Mouse (Mus musculus) ES-E14 (cell line): ENCODE data around the gene Plxdc1. TPM values are rescaled to one million over a fixed set of nuclear protein-coding genes. Genes with fewer than 3 reads are reported as not detected.
A peak's percentile ranks its signal among the peaks of the same experiment; 100 is the strongest.

ENCODE experiments used
- DNase-seq: peaks from one replicate; pipeline ENCODE4 v3.0.0-alpha.2; 2013; ENCODE audit warnings: low read depth, low spot score
- H3K27ac ChIP-seq: 2 replicates; pipeline ENCODE4 v1.5.1; 2012; ENCODE audit warnings: low read depth, mild to moderate bottlenecking, low read length, moderate library complexity, mixed read lengths; ENCODE audit not compliant: poor library complexity, insufficient read depth, severe bottlenecking
- H3K36me3 ChIP-seq: 2 replicates; pipeline ENCODE4 v1.6.1; 2012; ENCODE audit warnings: mild to moderate bottlenecking, low read length, moderate library complexity, mixed read lengths; ENCODE audit not compliant: control insufficient read depth, poor library complexity, insufficient read depth, severe bottlenecking
- H3K4me1 ChIP-seq, 2 experiments: fragments of 150-350 bp in 1 of 2; sonication (generic) in 1 of 2; 2 replicates each; pipeline ENCODE4 v1.6.1; 2012; ENCODE audit warnings: low read length in 2 of 2, mild to moderate bottlenecking in 1 of 2, mixed read lengths in 1 of 2; ENCODE audit not compliant: control insufficient read depth in 2 of 2, insufficient read depth in 2 of 2, poor library complexity in 1 of 2
- H3K4me3 ChIP-seq, 2 experiments: fragments of 150-350 bp in 1 of 2; sonication (generic) in 1 of 2; 2 replicates each; pipeline ENCODE4 v1.5.1; 2012; ENCODE audit warnings: low read length in 2 of 2, low read depth in 1 of 2, mild to moderate bottlenecking in 1 of 2, mixed read lengths in 1 of 2; ENCODE audit not compliant: insufficient read depth in 1 of 2, poor library complexity in 1 of 2, severe bottlenecking in 1 of 2
- H3K9ac ChIP-seq: 2 replicates; pipeline ENCODE4 v1.6.1; 2012; ENCODE audit warnings: low read depth, mild to moderate bottlenecking, low read length, mixed read lengths; ENCODE audit not compliant: poor library complexity, insufficient read depth, severe bottlenecking
- H3K9me3 ChIP-seq: fragments of 150-350 bp; sonication (generic); 2 replicates; pipeline ENCODE4 v1.6.1; 2012; ENCODE audit warnings: low read depth, mild to moderate bottlenecking, low read length; ENCODE audit not compliant: control insufficient read depth, insufficient read depth
- CHD2 ChIP-seq: IDR thresholded peaks from 2 replicates; pipeline ENCODE4 v1.6.1; 2014; ENCODE audit warnings: mild to moderate bottlenecking, low read depth, low read length, inconsistent platforms
- HCFC1 ChIP-seq: IDR thresholded peaks from 2 replicates; pipeline ENCODE4 v1.6.1; 2012; ENCODE audit warnings: low read length, inconsistent platforms, borderline replicate concordance; ENCODE audit not compliant: insufficient read depth
- MAFK ChIP-seq: IDR thresholded peaks from 2 replicates; pipeline ENCODE4 v1.6.1; 2014; ENCODE audit warnings: mild to moderate bottlenecking, low read depth, low read length, inconsistent platforms; ENCODE audit not compliant: insufficient read depth
- ZC3H11A ChIP-seq: IDR thresholded peaks from 2 replicates; pipeline ENCODE4 v1.6.1; 2012; ENCODE audit warnings: low read depth, mild to moderate bottlenecking, inconsistent platforms, low read length, borderline replicate concordance
- ZNF384 ChIP-seq: IDR thresholded peaks from 2 replicates; pipeline ENCODE4 v1.6.1; 2012; ENCODE audit warnings: low read depth, low read length, inconsistent platforms
- in situ Hi-C, 2 experiments: fragments of 600-800 bp; cut with MboI; formaldehyde crosslinking; loops; one replicate each; pipeline ENCODE4 v1.15.1; 2025; ENCODE audit warnings: low sequenced_read_pairs in 2 of 2, inconsistent platforms in 1 of 2; ENCODE audit not compliant: unreplicated experiment in 2 of 2
- total RNA-seq: library from RNA; depleted of rRNA; stranded (reverse); fragments of 300-350 nt; gene quantifications from 2 replicates; pipeline ENCODE4 v1.2.3, GENCODE M21; 2012

Plxdc1 gene
- total RNA-seq, 1 experiment, result 2.5 TPM

GRCm38 (mm10) chr11:97959300-97959680, 27.0 kb downstream of the Plxdc1 start:
- no peak for TF ChIP-seq MAFK
- no peak for TF ChIP-seq CHD2
- TF ChIP-seq ZNF384, result no peak
- TF ChIP-seq ZC3H11A, result no peak
- no peak for TF ChIP-seq HCFC1

GRCm38 (mm10) chr11:97958641-97959299, 27.5 kb downstream of the Plxdc1 start:
- no peaks in the 10 kb centered on the region for H3K9me3 ChIP-seq
- H3K4me3 ChIP-seq, result no peak overlapping the region
- H3K4me1 ChIP-seq, result peaks cover 3 to 19% of the 10 kb centered on the region in 2 experiments; a peak in 3 of 4 replicates
- no peak for DNase-seq
- H3K36me3 ChIP-seq, result no peaks in the 10 kb centered on the region; the same call in 1 of the 2 replicates
- in situ Hi-C loops, result no loop called here
- H3K27ac ChIP-seq, result no peak overlapping the region
- no peak overlapping the region for H3K9ac ChIP-seq
- TF ChIP-seq MAFK, result 0 out of 2 replicates have a peak, but pooled peaks have one; percentile 17
- no peak for TF ChIP-seq ZC3H11A
- TF ChIP-seq ZNF384, result no peak
- TF ChIP-seq HCFC1, result no peak
- no peak for TF ChIP-seq CHD2

More at GRCm38 (mm10) chr11:97959300-97959680, 27.0 kb downstream of the Plxdc1 start:
- no peak for DNase-seq
- Histone ChIP-seq H3K36me3 (no peaks in the 10 kb centered on the region; the same call in 1 of the 2 replicates), H3K9me3 (no peaks in the 10 kb centered on the region), H3K27ac (no peak overlapping the region), H3K4me1 (peaks cover 5 to 18% of the 10 kb centered on the region in 2 experiments; a peak in 3 of 4 replicates), H3K4me3 (no peak overlapping the region), H3K9ac (no peak overlapping the region)
- in situ Hi-C loops, result no loop called here

GRCm38 (mm10) chr11:97956905-97957560, 29.2 kb downstream of the Plxdc1 start:
- H3K9me3 ChIP-seq, result no peaks in the 10 kb centered on the region
- in situ Hi-C loops, result no loop called here
- H3K36me3 ChIP-seq, result no peaks in the 10 kb centered on the region; the same call in 1 of the 2 replicates
- no peak overlapping the region for H3K4me3 ChIP-seq
- no peak overlapping the region for H3K9ac ChIP-seq
- H3K4me1 ChIP-seq, result peaks cover 3 to 26% of the 10 kb centered on the region in 2 experiments; a peak in 3 of 4 replicates
- H3K27ac ChIP-seq, result no peak overlapping the region
- DNase-seq, result no peak
- TF ChIP-seq ZNF384 (no peak), CHD2 (no peak)

GRCm38 (mm10) chr11:97955915-97956314, 30.3 kb downstream of the Plxdc1 start:
- TF ChIP-seq ZNF384, result no peak
- no peak for TF ChIP-seq CHD2
- no peak for TF ChIP-seq MAFK
- no peak for TF ChIP-seq ZC3H11A
- no peak for TF ChIP-seq HCFC1
- in situ Hi-C loops, result no loop called here
- Histone ChIP-seq H3K4me3 (no peak overlapping the region), H3K4me1 (peaks cover 3 to 30% of the 10 kb centered on the region in 2 experiments; a peak in 3 of 4 replicates), H3K27ac (no peak overlapping the region), H3K9ac (no peak overlapping the region), H3K36me3 (no peaks in the 10 kb centered on the region; the same call in 1 of the 2 replicates), H3K9me3 (no peaks in the 10 kb centered on the region)
- no peak for DNase-seq
